16 mouse cellular contexts compared by ENCODE assay signal in genomic region chr19:44858671-44859070, GRCm38 (mm10).
"Had no signal": no experiment of that assay in that cellular context is flagged by ENCODE, and none has a peak within 500 bp of the region (broad histone marks: within the 10 kb centered on the region; RNA-seq: fewer than 3 reads in every experiment).

No protein-coding gene starts in this region.

- H3K27me3 ChIP-seq: liver, embryonic 15.5 days had no signal

- DNase-seq: layer of hippocampus, postnatal 36 days; lung, adult 18-20 months; lung, postnatal 10 days; lung, postnatal 36 days; thymus, adult 18-20 months; thymus, postnatal 36 days had no signal

- H3K27ac ChIP-seq: layer of hippocampus, adult 2 months; left cerebral cortex, adult 2 months; liver, embryonic 12.5 days; liver, embryonic 15.5 days; lung, embryonic 15.5 days; midbrain, embryonic 10.5 days; midbrain, embryonic 13.5 days had no signal

- H3K4me3 ChIP-seq: layer of hippocampus, adult 2 months; left cerebral cortex, adult 2 months; liver, embryonic 12.5 days; liver, embryonic 15.5 days; lung, embryonic 15.5 days; megakaryocyte, embryonic 14.5 days; midbrain, embryonic 10.5 days; midbrain, embryonic 13.5 days had no signal

- H3K9ac ChIP-seq: liver, embryonic 12.5 days; liver, embryonic 15.5 days; lung, embryonic 15.5 days; midbrain, embryonic 13.5 days had no signal

- H3K4me2 ChIP-seq: liver, embryonic 12.5 days; liver, embryonic 15.5 days; lung, embryonic 15.5 days; midbrain, embryonic 13.5 days had no signal

- H3K9me3 ChIP-seq: liver, embryonic 12.5 days; liver, embryonic 15.5 days; lung, embryonic 15.5 days; megakaryocyte, embryonic 14.5 days; midbrain, embryonic 13.5 days had no signal

- H3K4me1 ChIP-seq: liver, embryonic 12.5 days; liver, embryonic 15.5 days; lung, embryonic 15.5 days; megakaryocyte, embryonic 14.5 days; midbrain, embryonic 10.5 days; midbrain, embryonic 13.5 days had no signal

- ATAC-seq: intestine, postnatal 0 days; liver, embryonic 12.5 days; midbrain, embryonic 13.5 days; midbrain, embryonic 16.5 days had no signal

- H3K36me3 ChIP-seq: liver, embryonic 12.5 days; liver, embryonic 15.5 days; lung, embryonic 15.5 days; midbrain, embryonic 10.5 days; midbrain, embryonic 13.5 days had no signal
